In genomic region chr6:135854173-135854591, GRCm38 (mm10) we compare ENCODE assay signal across 13 mouse cellular contexts.
DNase-seq lines count a peak whose midpoint lies in the region; ATAC-seq and TF ChIP-seq lines count a peak whose summit lies in the region.
"Had no signal": no experiment of that assay in that cellular context is flagged by ENCODE, and none has a peak within 500 bp of the region (broad histone marks: within the 10 kb centered on the region; RNA-seq: fewer than 3 reads in every experiment).

No protein-coding gene starts in this region.

- no peaks in the 10 kb centered on the region for H3K36me3 ChIP-seq in neural tube, embryonic 15.5 days
- H3K36me3 ChIP-seq in kidney, postnatal 0 days (ENCODE audit: insufficient read depth, low read length): no peaks in the 10 kb centered on the region
- H3K36me3 ChIP-seq: liver, embryonic 15.5 days; neural tube, embryonic 13.5 days had no signal

- ATAC-seq in neural tube, embryonic 15.5 days (ENCODE audit: low FRiP score): no peak; the same call in 1 of the 2 replicates
- ATAC-seq in kidney, postnatal 0 days (replicated peaks; ENCODE audit: low FRiP score, low read depth): peak; percentile 90

- H3K4me1 ChIP-seq in neural tube, embryonic 15.5 days: peaks cover 17% of the 10 kb centered on the region
- H3K4me1 ChIP-seq in kidney, postnatal 0 days (replicated peaks; ENCODE audit: insufficient read depth, low read length): no peaks in the 10 kb centered on the region
- H3K4me1 ChIP-seq: liver, embryonic 15.5 days had no signal

- 0 out of 2 replicates have a peak overlapping the region, but pooled peaks have one; percentile 17 for H3K4me2 ChIP-seq in neural tube, embryonic 15.5 days
- H3K4me2 ChIP-seq in kidney, postnatal 0 days (ENCODE audit: low read length): peak overlapping the region; percentile 28; the same call in 1 of the 2 replicates
- H3K4me2 ChIP-seq: liver, embryonic 15.5 days; neural tube, embryonic 13.5 days had no signal

- peak; percentile 2 for DNase-seq in embryo, embryonic 10.5 days (ENCODE audit: low spot score)
- no peak for DNase-seq in embryo, embryonic 10 days (ENCODE audit: low spot score)
- no peak for DNase-seq in neural tube, embryonic 10.5 days (ENCODE audit: extremely low spot score, low spot score)
- peak; percentile 49 for DNase-seq in kidney, postnatal 0 days (ENCODE audit: low spot score)
- DNase-seq in ovary, postnatal 14 days (ENCODE audit: low spot score): no peak
- no peak for DNase-seq in gastrocnemius, postnatal 10 days
- DNase-seq in cerebellum, adult 18-20 months: no peak
- DNase-seq: cerebellum, postnatal 25 days; heart, adult 18-20 months; right cerebral cortex, postnatal 25 days had no signal

- TF ChIP-seq CTCF in kidney, postnatal 0 days (IDR thresholded peaks at IDR 0.05; ENCODE audit: low read depth): no peak

- no peak overlapping the region for H3K4me3 ChIP-seq in neural tube, embryonic 15.5 days (replicated peaks)
- H3K4me3 ChIP-seq in kidney, postnatal 0 days (replicated peaks; ENCODE audit: low read depth, low read length): no peak overlapping the region
- H3K4me3 ChIP-seq: liver, embryonic 15.5 days; neural tube, embryonic 13.5 days had no signal

- H3K27ac ChIP-seq in neural tube, embryonic 15.5 days (replicated peaks): no peak overlapping the region
- H3K27ac ChIP-seq in kidney, postnatal 0 days: peak overlapping the region; percentile 13; the same call in 1 of the 2 replicates
- H3K27ac ChIP-seq: liver, embryonic 15.5 days; neural tube, embryonic 13.5 days had no signal

- H3K9ac ChIP-seq in neural tube, embryonic 15.5 days (replicated peaks): no peak overlapping the region
- no peak overlapping the region for H3K9ac ChIP-seq in kidney, postnatal 0 days (ENCODE audit: low read depth, low read length)
- H3K9ac ChIP-seq: liver, embryonic 15.5 days; neural tube, embryonic 13.5 days had no signal

- WGBS in neural tube, embryonic 15.5 days: 38% methylated on average over 8 of the region's 8 CpGs
- 30% methylated on average over 8 of the region's 8 CpGs for WGBS in kidney, postnatal 0 days

- no peaks in the 10 kb centered on the region for H3K27me3 ChIP-seq in neural tube, embryonic 15.5 days (replicated peaks)
- no peaks in the 10 kb centered on the region for H3K27me3 ChIP-seq in kidney, postnatal 0 days (ENCODE audit: insufficient read depth, low read length)
- H3K27me3 ChIP-seq: liver, embryonic 15.5 days; neural tube, embryonic 13.5 days had no signal

- no peaks in the 10 kb centered on the region for H3K9me3 ChIP-seq in neural tube, embryonic 15.5 days (replicated peaks)
- no peaks in the 10 kb centered on the region for H3K9me3 ChIP-seq in kidney, postnatal 0 days (replicated peaks; ENCODE audit: low read length)
- H3K9me3 ChIP-seq: neural tube, embryonic 13.5 days had no signal

Comparison
In these comparisons a context has a peak if more than half of its experiments do, and no peak if none do; other contexts are left out.
1. DNase-seq: peak in embryo, embryonic 10.5 days (single experiment) and kidney, postnatal 0 days (single experiment); none in embryo, embryonic 10 days (single experiment), neural tube, embryonic 10.5 days (single experiment), ovary, postnatal 14 days (single experiment), gastrocnemius, postnatal 10 days (single experiment) and cerebellum, adult 18-20 months (0 of 2).